Mouse (Mus musculus) testis, adult 2 months (tissue): ENCODE measurements around the gene Tspan14.

Experiments
- CTCF ChIP-seq: fragments of 200-500 bp; IDR thresholded peaks from 2 replicates; pipeline ENCODE4 v1.5.1; 2012; ENCODE audit warnings: low read depth, mild to moderate bottlenecking, inconsistent platforms, low read length, moderate library complexity; ENCODE audit not compliant: control insufficient read depth, insufficient read depth, insufficient replicate concordance
- POLR2A ChIP-seq: fragments of 200-500 bp; IDR thresholded peaks from 2 replicates; pipeline ENCODE4 v1.6.1; 2012; ENCODE audit warnings: low read depth, mild to moderate bottlenecking, inconsistent platforms, low read length, moderate library complexity; ENCODE audit not compliant: control insufficient read depth

DNA sequence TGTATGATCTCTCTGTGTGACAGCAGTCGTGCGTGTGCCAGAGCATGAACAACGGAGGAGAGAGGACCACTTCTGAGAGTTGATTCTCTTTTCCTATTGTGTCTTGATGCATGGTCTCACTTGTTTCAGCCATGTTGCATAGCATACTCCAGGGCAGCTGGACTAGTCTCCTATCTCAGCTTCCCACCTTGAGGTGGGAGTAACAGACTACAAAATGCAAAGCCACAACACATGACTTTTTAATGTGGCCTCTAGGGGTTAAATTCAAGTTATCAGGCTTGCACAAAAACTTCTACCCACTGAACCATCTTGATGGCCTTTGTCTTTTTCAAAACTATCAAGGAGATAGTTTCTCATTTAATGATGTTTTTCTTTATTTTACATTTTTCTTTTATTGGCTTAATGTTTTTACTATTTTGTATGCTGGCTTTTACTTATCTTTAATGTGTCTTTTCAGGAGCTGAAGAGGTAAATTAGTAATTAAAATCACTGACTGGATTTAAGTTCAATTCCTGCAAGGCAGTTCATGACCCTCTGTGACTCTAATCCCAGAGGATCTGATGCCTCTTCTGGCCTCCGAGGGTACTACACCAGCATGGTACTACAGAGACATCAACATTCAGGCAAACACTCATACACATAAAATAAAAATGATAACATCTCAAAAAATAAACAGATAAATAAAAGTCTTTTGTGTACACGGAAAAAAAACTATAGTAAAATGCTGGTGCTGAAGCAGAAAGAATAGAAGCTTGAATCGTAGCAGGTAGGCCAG is 80.0 kb downstream of the Tspan14 start:
- TF ChIP-seq POLR2A = no peak
- no peak for TF ChIP-seq CTCF
